Mouse (Mus musculus): ENCODE measurements around the gene B3gnt2. TPM values are rescaled to one million over a fixed set of nuclear protein-coding genes. Genes with fewer than 3 reads are reported as not detected.

The B3gnt2 gene
- polyA plus RNA-seq, 1 experiment from 2014 or later: 1.9 TPM

DNA sequence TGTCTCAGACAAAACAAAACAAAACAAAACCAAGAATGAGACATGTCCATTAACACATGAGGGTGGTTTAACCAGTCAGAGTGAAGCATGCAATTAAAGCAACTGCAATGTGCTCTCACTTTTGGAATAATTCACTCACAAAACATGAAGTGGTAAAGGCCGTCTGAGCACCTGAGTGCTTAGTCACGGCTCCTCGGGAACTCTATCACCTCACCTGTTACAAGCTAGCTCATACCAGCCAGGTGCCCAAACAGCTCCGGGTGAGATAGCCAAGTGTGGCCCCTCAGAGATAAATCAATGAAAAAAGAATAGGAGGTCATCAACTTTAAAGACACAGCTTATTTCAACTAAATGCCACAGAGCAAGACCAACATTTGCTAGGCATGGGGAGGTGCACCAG, 6.2 kb downstream of the B3gnt2 start:
- no peak overlapping the region for H3K4me3 ChIP-seq (ENCODE audit: low read depth, low read length)
- H3K4me2 ChIP-seq (ENCODE audit: low read depth, low read length): no peak overlapping the region
- peaks cover 19% of the 10 kb centered on the region for H3K27me3 ChIP-seq (ENCODE audit: control insufficient read depth, insufficient read depth, low read length)
- no peaks in the 10 kb centered on the region for H3K9me3 ChIP-seq (ENCODE audit: control insufficient read depth, low read length)
- no peaks in the 10 kb centered on the region for H3K36me3 ChIP-seq (ENCODE audit: control insufficient read depth, insufficient read depth, low read length)
- no peak overlapping the region for H3K9ac ChIP-seq (replicated peaks; ENCODE audit: low read depth, low read length)
- WGBS: 89% methylated on average over 4 of the region's 4 CpGs
- no peak for ATAC-seq (ENCODE audit: low read depth)
- H3K27ac ChIP-seq (ENCODE audit: low read depth, low read length): no peak overlapping the region
- H3K4me1 ChIP-seq (ENCODE audit: control insufficient read depth, insufficient read depth, low read length): peaks cover 8% of the 10 kb centered on the region; the same call in 1 of the 2 replicates

DNA sequence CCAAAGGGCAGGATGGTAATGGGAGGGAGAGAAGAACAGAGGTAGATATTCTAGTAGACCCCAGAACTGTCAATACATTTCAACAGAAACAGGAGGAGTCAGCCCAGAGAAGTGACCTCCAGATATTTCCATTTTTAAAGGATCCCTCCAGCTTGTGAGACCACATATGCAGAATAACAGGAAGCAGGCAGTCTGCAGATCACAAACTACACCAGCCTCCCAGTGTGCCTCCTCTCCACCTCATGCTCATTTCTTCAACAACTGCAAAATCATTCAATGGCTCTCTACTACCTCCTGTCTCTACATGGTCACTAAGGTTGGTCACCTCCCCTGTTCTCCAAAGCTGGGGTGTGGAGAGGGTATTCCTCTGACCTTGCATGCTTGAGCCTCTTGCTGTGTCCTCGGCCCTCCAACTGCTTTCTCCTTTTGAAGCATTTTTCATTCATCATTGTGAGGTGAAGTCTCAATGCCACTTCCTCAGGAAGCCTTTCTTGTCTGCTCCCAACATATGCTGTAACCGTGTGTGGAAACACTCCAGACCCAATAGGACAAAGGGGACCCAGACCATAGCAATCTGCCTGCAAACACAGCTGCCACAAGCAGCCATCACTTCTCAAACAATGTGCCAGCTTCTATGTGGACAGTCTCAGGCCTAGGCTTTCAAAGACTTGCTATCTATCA, 7.1 kb downstream of the B3gnt2 start:
- no peaks in the 10 kb centered on the region for H3K9me3 ChIP-seq (ENCODE audit: control insufficient read depth, low read length)
- peaks cover 3% of the 10 kb centered on the region; the same call in 1 of the 2 replicates for H3K4me1 ChIP-seq (ENCODE audit: control insufficient read depth, insufficient read depth, low read length)
- peaks cover 10% of the 10 kb centered on the region for H3K27me3 ChIP-seq (ENCODE audit: control insufficient read depth, insufficient read depth, low read length)
- no peak overlapping the region for H3K4me3 ChIP-seq (ENCODE audit: low read depth, low read length)
- H3K36me3 ChIP-seq (ENCODE audit: control insufficient read depth, insufficient read depth, low read length): no peaks in the 10 kb centered on the region
- no peak for ATAC-seq (ENCODE audit: low read depth)
- H3K9ac ChIP-seq (replicated peaks; ENCODE audit: low read depth, low read length): no peak overlapping the region
- no peak overlapping the region for H3K27ac ChIP-seq (ENCODE audit: low read depth, low read length)
- WGBS: 46% methylated on average over 2 of the region's 2 CpGs
- H3K4me2 ChIP-seq (ENCODE audit: low read depth, low read length): no peak overlapping the region

DNA sequence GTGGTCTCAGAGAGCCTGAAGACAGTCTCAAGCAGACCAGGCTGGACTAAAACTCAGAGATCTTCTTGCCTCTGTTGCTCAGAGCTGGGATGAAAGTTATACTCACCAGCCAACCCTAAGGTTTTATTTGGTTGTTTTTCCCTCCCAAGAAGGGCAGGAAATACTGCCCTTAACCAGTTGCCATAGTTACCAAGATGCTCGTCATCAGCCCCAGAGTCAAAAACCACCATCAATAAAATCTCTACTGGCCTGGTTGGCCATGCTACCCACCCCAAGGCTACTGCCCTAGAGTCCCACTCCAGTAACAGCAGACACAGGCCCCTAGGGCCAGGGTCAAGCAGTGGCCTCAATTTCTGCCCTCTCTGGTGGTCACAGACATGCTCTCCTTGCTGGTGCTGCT, 8.3 kb downstream of the B3gnt2 start:
- no peaks in the 10 kb centered on the region for H3K36me3 ChIP-seq (ENCODE audit: control insufficient read depth, insufficient read depth, low read length)
- no peak overlapping the region for H3K4me3 ChIP-seq (ENCODE audit: low read depth, low read length)
- no peaks in the 10 kb centered on the region for H3K9me3 ChIP-seq (ENCODE audit: control insufficient read depth, low read length)
- no peak overlapping the region for H3K27ac ChIP-seq (ENCODE audit: low read depth, low read length)
- peaks cover 8% of the 10 kb centered on the region for H3K27me3 ChIP-seq (ENCODE audit: control insufficient read depth, insufficient read depth, low read length)
- no peaks in the 10 kb centered on the region for H3K4me1 ChIP-seq (ENCODE audit: control insufficient read depth, insufficient read depth, low read length)
- ATAC-seq (ENCODE audit: low read depth): no peak
- H3K9ac ChIP-seq (replicated peaks; ENCODE audit: low read depth, low read length): no peak overlapping the region
- 46% methylated on average over 1 of the region's 1 CpGs for WGBS
- H3K4me2 ChIP-seq (ENCODE audit: low read depth, low read length): no peak overlapping the region

DNA sequence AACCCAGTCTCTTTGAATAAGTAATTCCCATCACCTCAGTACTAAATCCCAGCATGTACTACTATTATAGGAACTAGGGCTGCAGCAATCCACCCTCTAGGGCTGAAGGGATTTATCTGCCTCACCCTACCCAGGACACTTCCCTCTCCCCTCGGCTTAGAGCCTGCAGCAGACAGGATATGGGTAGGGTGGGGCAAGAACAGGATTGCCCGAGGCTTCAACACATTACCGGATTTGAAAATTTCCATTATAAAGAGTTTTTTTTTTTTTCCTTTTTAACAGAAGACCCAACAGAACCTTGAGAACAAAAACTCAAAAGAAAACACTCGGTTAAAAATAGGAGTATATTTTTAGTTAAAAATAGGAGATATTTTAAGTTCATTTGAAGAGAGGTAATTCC, 9.3 kb downstream of the B3gnt2 start:
- no peak overlapping the region for H3K4me3 ChIP-seq (ENCODE audit: low read depth, low read length)
- no peaks in the 10 kb centered on the region for H3K9me3 ChIP-seq (ENCODE audit: control insufficient read depth, low read length)
- H3K27ac ChIP-seq (ENCODE audit: low read depth, low read length): no peak overlapping the region
- H3K36me3 ChIP-seq (ENCODE audit: control insufficient read depth, insufficient read depth, low read length): no peaks in the 10 kb centered on the region
- H3K4me2 ChIP-seq (ENCODE audit: low read depth, low read length): no peak overlapping the region
- H3K27me3 ChIP-seq (ENCODE audit: control insufficient read depth, insufficient read depth, low read length): no peaks in the 10 kb centered on the region
- no peak for ATAC-seq (ENCODE audit: low read depth)
- H3K9ac ChIP-seq (replicated peaks; ENCODE audit: low read depth, low read length): no peak overlapping the region
- WGBS: 51% methylated on average over 4 of the region's 4 CpGs
- no peaks in the 10 kb centered on the region for H3K4me1 ChIP-seq (ENCODE audit: control insufficient read depth, insufficient read depth, low read length)

DNA sequence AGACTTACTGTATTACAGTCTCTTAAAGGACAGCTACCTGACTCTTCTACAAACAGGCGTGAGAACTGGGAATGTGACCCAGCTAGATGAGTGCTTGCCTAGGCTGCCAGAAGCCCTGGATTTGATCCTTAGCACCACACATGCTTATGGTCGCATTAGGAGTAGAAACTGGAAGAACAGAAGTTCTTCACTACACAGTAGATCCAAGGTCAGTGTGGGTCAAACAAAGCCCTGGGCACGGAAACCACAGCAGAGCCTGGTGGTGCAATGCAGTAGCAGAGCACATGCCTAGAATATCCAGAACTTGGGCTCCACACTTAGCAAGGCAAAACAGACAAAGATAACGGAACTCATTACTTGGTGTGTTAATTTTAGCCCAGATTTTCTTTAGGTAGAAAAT, 10.7 kb downstream of the B3gnt2 start:
- Histone ChIP-seq H3K27me3 (ENCODE audit: control insufficient read depth, insufficient read depth, low read length) (no peaks in the 10 kb centered on the region), H3K27ac (ENCODE audit: low read depth, low read length) (no peak overlapping the region), H3K4me3 (ENCODE audit: low read depth, low read length) (no peak overlapping the region), H3K4me2 (ENCODE audit: low read depth, low read length) (no peak overlapping the region), H3K36me3 (ENCODE audit: control insufficient read depth, insufficient read depth, low read length) (no peaks in the 10 kb centered on the region), H3K9ac (replicated peaks; ENCODE audit: low read depth, low read length) (no peak overlapping the region), H3K4me1 (ENCODE audit: control insufficient read depth, insufficient read depth, low read length) (no peaks in the 10 kb centered on the region), H3K9me3 (ENCODE audit: control insufficient read depth, low read length) (no peaks in the 10 kb centered on the region)
- 89% methylated on average over 4 of the region's 4 CpGs for WGBS
- no peak for ATAC-seq (ENCODE audit: low read depth)

DNA sequence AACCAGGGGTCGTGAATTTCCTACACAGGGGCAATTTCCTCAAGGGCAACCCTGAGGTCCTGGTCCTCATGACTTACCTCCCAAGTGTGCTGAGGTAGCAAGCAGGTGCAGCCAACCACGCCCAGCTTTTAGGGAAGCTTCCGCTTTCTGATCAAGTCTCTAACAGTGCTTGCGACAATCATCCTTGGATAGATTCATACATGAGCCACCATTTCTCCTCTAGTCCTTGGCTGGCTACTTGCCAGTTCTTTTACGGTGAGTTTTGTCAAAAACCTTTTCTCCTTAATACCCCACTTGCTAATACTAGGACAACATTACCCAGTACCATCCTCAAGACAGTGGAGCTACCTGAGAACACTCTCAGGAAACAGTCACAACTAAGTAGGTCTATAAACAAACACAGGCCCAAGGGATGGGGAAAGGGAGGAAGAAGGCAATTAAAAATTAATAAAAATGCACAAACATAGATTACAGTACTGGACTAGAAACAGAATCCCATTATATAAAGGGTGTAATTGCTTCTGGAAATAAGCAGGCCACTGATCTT, 12.0 kb downstream of the B3gnt2 start:
- H3K36me3 ChIP-seq (ENCODE audit: control insufficient read depth, insufficient read depth, low read length): no peaks in the 10 kb centered on the region
- H3K4me1 ChIP-seq (ENCODE audit: control insufficient read depth, insufficient read depth, low read length): no peaks in the 10 kb centered on the region
- H3K9me3 ChIP-seq (ENCODE audit: control insufficient read depth, low read length): no peaks in the 10 kb centered on the region
- H3K9ac ChIP-seq (replicated peaks; ENCODE audit: low read depth, low read length): no peak overlapping the region
- H3K4me3 ChIP-seq (ENCODE audit: low read depth, low read length): no peak overlapping the region
- no peak overlapping the region for H3K4me2 ChIP-seq (ENCODE audit: low read depth, low read length)
- no peaks in the 10 kb centered on the region for H3K27me3 ChIP-seq (ENCODE audit: control insufficient read depth, insufficient read depth, low read length)
- 83% methylated on average over 5 of the region's 5 CpGs for WGBS
- ATAC-seq (ENCODE audit: low read depth): no peak
- no peak overlapping the region for H3K27ac ChIP-seq (ENCODE audit: low read depth, low read length)

DNA sequence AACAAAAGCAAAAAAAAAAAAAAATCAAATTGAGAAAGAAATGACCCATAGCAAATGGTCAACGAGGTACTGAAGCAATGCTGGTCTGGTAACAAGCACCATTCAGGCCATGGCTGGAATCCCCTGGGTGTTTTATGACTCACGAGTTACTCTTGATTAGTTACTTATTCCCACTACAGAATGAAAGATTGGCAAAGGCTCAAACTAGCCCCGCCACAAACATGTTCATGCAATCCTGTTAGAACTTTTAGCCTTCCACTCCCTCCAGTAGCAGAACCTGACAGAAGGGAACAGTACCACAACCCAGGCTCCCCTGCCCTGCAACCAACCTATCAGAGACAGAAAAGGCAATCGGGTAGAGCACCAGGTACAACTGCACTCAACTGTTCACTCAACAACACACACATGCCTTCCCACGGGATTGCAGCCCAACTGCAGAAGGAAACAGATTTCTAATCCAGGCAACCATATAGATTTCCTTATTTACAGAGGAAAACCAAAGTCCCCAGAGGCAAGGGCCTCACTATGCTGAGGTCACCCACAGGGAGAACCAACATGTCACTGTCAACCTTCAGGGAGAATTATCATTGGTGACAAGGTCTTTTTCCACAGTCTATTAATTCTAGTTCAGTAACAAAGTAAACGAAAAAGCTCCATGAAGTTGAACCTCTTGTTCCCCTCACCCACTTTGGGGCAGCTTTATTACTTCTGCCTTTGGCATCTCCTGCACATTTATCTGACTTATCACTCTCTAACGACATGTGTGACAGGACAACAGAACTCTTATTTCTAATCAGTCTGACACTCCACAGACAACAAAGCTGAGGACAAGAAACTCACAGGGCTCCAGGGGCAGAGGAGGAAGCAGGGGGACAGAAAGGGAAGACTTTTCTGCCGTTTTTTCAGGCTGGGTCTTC, 12.8 kb downstream of the B3gnt2 start:
- 45% methylated on average over 8 of the region's 8 CpGs for WGBS
- no peak overlapping the region for H3K4me3 ChIP-seq (ENCODE audit: low read depth, low read length)
- H3K4me1 ChIP-seq (ENCODE audit: control insufficient read depth, insufficient read depth, low read length): no peaks in the 10 kb centered on the region
- no peak for ATAC-seq (ENCODE audit: low read depth)
- no peaks in the 10 kb centered on the region for H3K9me3 ChIP-seq (ENCODE audit: control insufficient read depth, low read length)
- H3K27me3 ChIP-seq (ENCODE audit: control insufficient read depth, insufficient read depth, low read length): no peaks in the 10 kb centered on the region
- no peak overlapping the region for H3K27ac ChIP-seq (ENCODE audit: low read depth, low read length)
- H3K36me3 ChIP-seq (ENCODE audit: control insufficient read depth, insufficient read depth, low read length): no peaks in the 10 kb centered on the region
- no peak overlapping the region for H3K9ac ChIP-seq (replicated peaks; ENCODE audit: low read depth, low read length)
- H3K4me2 ChIP-seq (ENCODE audit: low read depth, low read length): no peak overlapping the region

DNA sequence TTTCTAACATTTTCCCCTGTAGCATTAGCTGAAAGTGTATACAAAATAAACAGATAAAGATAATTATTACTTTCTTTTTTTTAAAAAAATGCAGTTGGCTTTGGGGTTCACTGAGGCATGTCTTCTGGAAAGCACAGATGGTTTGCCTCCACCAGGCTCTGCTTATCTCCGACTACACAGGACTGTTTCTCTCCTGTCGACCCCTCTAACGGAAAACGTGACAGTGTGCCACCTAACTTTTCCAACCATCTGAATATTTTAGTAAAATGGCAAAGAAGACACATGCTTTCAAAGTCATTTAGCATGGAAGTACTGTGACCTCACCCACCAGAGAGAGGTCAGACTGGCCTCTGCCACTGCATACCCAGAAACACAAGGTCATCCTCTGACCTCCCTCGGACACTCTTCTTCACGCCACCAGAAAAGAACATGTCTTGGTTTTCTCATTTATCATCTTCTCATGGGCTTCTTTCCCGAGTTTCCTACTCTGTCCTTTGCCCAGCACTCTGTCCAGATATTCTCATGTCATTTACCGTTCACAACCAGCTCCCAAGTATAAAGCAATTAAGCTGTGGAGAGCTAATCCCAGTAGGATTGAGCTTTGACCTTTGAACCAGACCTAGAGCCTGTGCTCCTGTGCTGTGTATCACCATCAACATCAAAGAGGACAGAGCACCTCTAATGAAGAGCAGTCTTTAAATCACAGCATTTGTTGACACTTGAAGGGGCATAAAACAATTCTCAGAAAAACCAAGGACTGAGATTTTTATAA, 13.6 kb downstream of the B3gnt2 start:
- Histone ChIP-seq H3K4me2 (ENCODE audit: low read depth, low read length) (no peak overlapping the region), H3K27me3 (ENCODE audit: control insufficient read depth, insufficient read depth, low read length) (no peaks in the 10 kb centered on the region), H3K36me3 (ENCODE audit: control insufficient read depth, insufficient read depth, low read length) (no peaks in the 10 kb centered on the region), H3K9ac (replicated peaks; ENCODE audit: low read depth, low read length) (no peak overlapping the region), H3K4me1 (ENCODE audit: control insufficient read depth, insufficient read depth, low read length) (no peaks in the 10 kb centered on the region), H3K27ac (ENCODE audit: low read depth, low read length) (no peak overlapping the region), H3K9me3 (ENCODE audit: control insufficient read depth, low read length) (no peaks in the 10 kb centered on the region), H3K4me3 (ENCODE audit: low read depth, low read length) (no peak overlapping the region)
- 77% methylated on average over 8 of the region's 8 CpGs for WGBS
- ATAC-seq (ENCODE audit: low read depth): no peak
